Mouse (Mus musculus): ENCODE measurements at regions not wholly inside any gene's neighbourhood (a gene's known extent, or its start where the extent isn't known, plus 50 kb on each side); places are given as distances from the start of the nearest gene placed in this dataset.

GRCm38 (mm10) chr5:101111619-101112018 is 266.1 kb downstream of the Gpat3 start:
- Histone ChIP-seq H3K4me1 (ENCODE audit: control insufficient read depth in 1 of 2, insufficient read depth in 2 of 2) (peaks cover 0 to 8% of the 10 kb centered on the region in 2 experiments; a peak in 2 of 4 replicates), H3K4me2 (ENCODE audit: insufficient read depth, low read depth, poor library complexity, severe bottlenecking) (no peak overlapping the region), H3K36me3 (replicated peaks in 1 of 2; ENCODE audit: control insufficient read depth in 1 of 2, insufficient read depth in 1 of 2, low read length in 1 of 2) (no peaks in the 10 kb centered on the region), H3K9me3 (replicated peaks; ENCODE audit: low read length) (no peaks in the 10 kb centered on the region), H3K27ac (ENCODE audit: insufficient read depth, low read depth) (no peak overlapping the region), H3K9ac (ENCODE audit: insufficient read depth, low read depth) (no peak overlapping the region), H3K4me3 (replicated peaks in 1 of 3; ENCODE audit: low read depth in 2 of 3, low read length in 2 of 3, poor library complexity in 1 of 3) (no peak overlapping the region), H3K27me3 (replicated peaks) (no peaks in the 10 kb centered on the region), H3K79me2 (replicated peaks; ENCODE audit: control insufficient read depth, extremely low read depth, insufficient read depth, poor library complexity, severe bottlenecking) (no peaks in the 10 kb centered on the region)
- TF ChIP-seq MXI1 (IDR thresholded peaks at IDR 0.05; ENCODE audit: low read depth, low read length), result no peak
- TF ChIP-seq ZNF384 (IDR thresholded peaks at IDR 0.05; ENCODE audit: low read depth, low read length), result no peak
- no peak for TF ChIP-seq JUN (IDR thresholded peaks at IDR 0.05; ENCODE audit: insufficient read depth, low read depth, low read length)
- DNase-seq (ENCODE audit: extremely low read depth), result no peak
- dilution Hi-C loops (cut with MboI; ENCODE audit: extremely low pct_ligation_motif_present, extremely low pct_unique_long_range_greater_than_20kb, low sequenced_read_pairs), result no loop called here
- in situ Hi-C loops (cut with MboI; ENCODE audit: low pct_ligation_motif_present, low pct_unique_long_range_greater_than_20kb, low sequenced_read_pairs), result no loop called here

- H3K4me2 ChIP-seq (ENCODE audit: insufficient read depth, low read depth, poor library complexity, severe bottlenecking), result peak overlapping the region; percentile 36
- in situ Hi-C loops (cut with MboI; ENCODE audit: low pct_ligation_motif_present, low pct_unique_long_range_greater_than_20kb, low sequenced_read_pairs) (no loop called here), dilution Hi-C loops (cut with MboI; ENCODE audit: extremely low pct_ligation_motif_present, extremely low pct_unique_long_range_greater_than_20kb, low sequenced_read_pairs) (no loop called here)
- peak; percentile 73 for DNase-seq (ENCODE audit: extremely low read depth)
- H3K9ac ChIP-seq (ENCODE audit: insufficient read depth, low read depth), result peak overlapping the region; percentile 48; the same call in 1 of the 2 replicates
- no peaks in the 10 kb centered on the region for H3K79me2 ChIP-seq (replicated peaks; ENCODE audit: control insufficient read depth, extremely low read depth, insufficient read depth, poor library complexity, severe bottlenecking)
- no peak overlapping the region for H3K27ac ChIP-seq (ENCODE audit: insufficient read depth, low read depth)
- no peaks in the 10 kb centered on the region for H3K9me3 ChIP-seq (replicated peaks; ENCODE audit: low read length)
- H3K4me3 ChIP-seq (replicated peaks in 1 of 3; ENCODE audit: low read depth in 2 of 3, low read length in 2 of 3, poor library complexity in 1 of 3), result no peak overlapping the region
- H3K36me3 ChIP-seq (replicated peaks in 1 of 2; ENCODE audit: control insufficient read depth in 1 of 2, insufficient read depth in 1 of 2, low read length in 1 of 2), result no peaks in the 10 kb centered on the region
- H3K27me3 ChIP-seq (replicated peaks), result no peaks in the 10 kb centered on the region
- H3K4me1 ChIP-seq (ENCODE audit: control insufficient read depth in 1 of 2, insufficient read depth in 2 of 2), result peaks cover 0 to 8% of the 10 kb centered on the region in 2 experiments; a peak in 2 of 4 replicates
- TF ChIP-seq JUND (conservative IDR thresholded peaks at IDR 0.05; ENCODE audit: low read depth, low read length), result no peak; the same call in 1 of the 2 replicates
- no peak for TF ChIP-seq UBTF (IDR thresholded peaks at IDR 0.05; ENCODE audit: low read depth, low read length)
- TF ChIP-seq NRF1 (IDR thresholded peaks at IDR 0.05; ENCODE audit: low read depth, low read length), result no peak
- TF ChIP-seq RCOR1 (conservative IDR thresholded peaks at IDR 0.05; ENCODE audit: low read depth, low read length), result 0 out of 2 replicates have a peak, but pooled peaks have one; percentile 18
- TF ChIP-seq CTCF (conservative IDR thresholded peaks at IDR 0.05 in 1 of 2, IDR thresholded peaks at IDR 0.05 in 1 of 2; ENCODE audit: low read depth in 2 of 2, low read length in 2 of 2), result no peak
- TF ChIP-seq TBP (conservative IDR thresholded peaks at IDR 0.05; ENCODE audit: low read depth, low read length), result no peak
- TF ChIP-seq MXI1 (IDR thresholded peaks at IDR 0.05; ENCODE audit: low read depth, low read length), result no peak
- TF ChIP-seq EP300 (IDR thresholded peaks at IDR 0.05; ENCODE audit: low read length), result peak; percentile 76
- TF ChIP-seq JUN (IDR thresholded peaks at IDR 0.05; ENCODE audit: insufficient read depth, low read depth, low read length), result no peak
- TF ChIP-seq NELFE (IDR thresholded peaks at IDR 0.05; ENCODE audit: low read depth, low read length), result no peak
- TF ChIP-seq KAT2A (IDR thresholded peaks at IDR 0.05; ENCODE audit: insufficient replicate concordance, low read length), result no peak
- no peak for TF ChIP-seq BHLHE40 (IDR thresholded peaks at IDR 0.05; ENCODE audit: low read depth, low read length)
- no peak for TF ChIP-seq RAD21 (IDR thresholded peaks at IDR 0.05; ENCODE audit: low read depth, low read length)
- TF ChIP-seq USF2 (conservative IDR thresholded peaks at IDR 0.05; ENCODE audit: low read depth, low read length), result no peak
- TF ChIP-seq ELF1 (IDR thresholded peaks at IDR 0.05; ENCODE audit: low read depth, low read length), result 0 out of 2 replicates have a peak, but pooled peaks have one; percentile 14
- TF ChIP-seq HCFC1 (IDR thresholded peaks at IDR 0.05; ENCODE audit: low read depth, low read length), result no peak
- TF ChIP-seq ZMIZ1 (IDR thresholded peaks at IDR 0.05; ENCODE audit: low read depth, low read length), result no peak
- no peak for TF ChIP-seq MAZ (IDR thresholded peaks at IDR 0.05; ENCODE audit: low read depth, low read length)
- no peak for TF ChIP-seq PAX5 (IDR thresholded peaks at IDR 0.05; ENCODE audit: low read length)
- TF ChIP-seq TCF12 (IDR thresholded peaks at IDR 0.05; ENCODE audit: low read depth, low read length), result peak; percentile 31; the same call in 1 of the 2 replicates
- peak; percentile 17; the same call in 1 of the 2 replicates for TF ChIP-seq ETS1 (conservative IDR thresholded peaks at IDR 0.05; ENCODE audit: low read depth, low read length)
- no peak for TF ChIP-seq MYC (IDR thresholded peaks at IDR 0.05; ENCODE audit: low read depth, low read length)
- no peak for TF ChIP-seq ZKSCAN1 (IDR thresholded peaks at IDR 0.05; ENCODE audit: borderline replicate concordance, low read depth, low read length)
- no peak for TF ChIP-seq CHD1 (IDR thresholded peaks at IDR 0.05; ENCODE audit: low read depth, low read length)
- no peak for TF ChIP-seq ZNF384 (IDR thresholded peaks at IDR 0.05; ENCODE audit: low read depth, low read length)
- TF ChIP-seq E2F4 (IDR thresholded peaks at IDR 0.05; ENCODE audit: insufficient replicate concordance, low read depth, low read length), result no peak
- TF ChIP-seq MEF2A (IDR thresholded peaks at IDR 0.05; ENCODE audit: borderline replicate concordance, low read depth, low read length), result 0 out of 2 replicates have a peak, but pooled peaks have one; percentile 11
- TF ChIP-seq POLR2AphosphoS2 (IDR thresholded peaks at IDR 0.05; ENCODE audit: low read depth, low read length), result no peak
- TF ChIP-seq POLR2A (IDR thresholded peaks at IDR 0.05; ENCODE audit: low read depth, low read length), result no peak
- TF ChIP-seq SMC3 (IDR thresholded peaks at IDR 0.05; ENCODE audit: low read depth, low read length), result no peak
- 0 out of 2 replicates have a peak, but pooled peaks have one; percentile 11 for TF ChIP-seq MAFK (IDR thresholded peaks at IDR 0.05; ENCODE audit: insufficient replicate concordance, low read length)
These were observed 255.6 kb downstream of the Gpat3 start for GRCm38 (mm10) chr5:101100975-101101699.

Measured in CH12.LX (cell line).